Mouse (Mus musculus) ES-E14 (cell line): ENCODE results near the gene Ap3b1.

ENCODE experiments used
- CHD2 ChIP-seq: IDR thresholded peaks from 2 replicates; pipeline ENCODE4 v1.6.1; 2014; ENCODE audit warnings: mild to moderate bottlenecking, low read depth, low read length, inconsistent platforms
- MAFK ChIP-seq: IDR thresholded peaks from 2 replicates; pipeline ENCODE4 v1.6.1; 2014; ENCODE audit warnings: mild to moderate bottlenecking, low read depth, low read length, inconsistent platforms; ENCODE audit not compliant: insufficient read depth
- ZC3H11A ChIP-seq: IDR thresholded peaks from 2 replicates; pipeline ENCODE4 v1.6.1; 2012; ENCODE audit warnings: low read depth, mild to moderate bottlenecking, inconsistent platforms, low read length, borderline replicate concordance

GRCm38 (mm10) chr13:94375526-94376390, 17.0 kb downstream of the Ap3b1 start:
- no peak for TF ChIP-seq MAFK
- TF ChIP-seq ZC3H11A, result no peak
- no peak for TF ChIP-seq CHD2
